Mouse (Mus musculus): ENCODE results near the gene Skp2. TPM values are rescaled to one million over a fixed set of nuclear protein-coding genes. Genes with fewer than 3 reads are reported as not detected.

The Skp2 gene
- total RNA-seq, 1 experiment: 42.7 TPM

DNA sequence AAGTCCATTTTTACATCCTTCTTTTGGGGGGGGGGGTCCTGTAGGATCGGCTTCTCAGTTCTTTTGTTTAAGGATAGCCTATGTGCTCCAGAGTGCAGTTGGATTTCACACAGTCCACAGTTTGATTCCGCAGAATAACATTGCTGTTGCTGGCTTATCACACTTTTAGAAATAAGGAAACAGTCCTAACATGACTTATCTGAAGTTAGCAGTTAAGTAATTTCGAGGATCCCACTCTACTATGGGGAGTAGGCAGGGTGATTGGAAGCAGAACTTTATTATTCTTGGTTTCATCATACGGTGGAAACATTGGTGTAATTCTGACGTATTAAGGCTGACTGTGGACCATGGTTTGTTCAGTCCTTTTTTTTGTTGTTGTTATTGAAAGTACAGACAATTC lies 64.6 kb downstream of the Skp2 start:
- no peak overlapping the region for H3K27ac ChIP-seq (ENCODE audit: insufficient read depth, low read depth, low read length, poor library complexity, severe bottlenecking)
- H3K4me1 ChIP-seq (ENCODE audit: control insufficient read depth in 2 of 2, insufficient read depth in 2 of 2, low read length in 2 of 2, poor library complexity in 1 of 2): peaks cover 8% of the 10 kb centered on the region in 2 experiments
- no peak overlapping the region for H3K9ac ChIP-seq (ENCODE audit: insufficient read depth, low read depth, low read length, poor library complexity, severe bottlenecking)
- in situ Hi-C loops (cut with MboI; ENCODE audit: low sequenced_read_pairs in 2 of 2, unreplicated experiment in 2 of 2): no loop called here
- H3K9me3 ChIP-seq (ENCODE audit: control insufficient read depth, insufficient read depth, low read depth, low read length): no peaks in the 10 kb centered on the region
- no peak for TF ChIP-seq ZNF384 (IDR thresholded peaks at IDR 0.05; ENCODE audit: low read depth, low read length)
- no peak for TF ChIP-seq ZC3H11A (IDR thresholded peaks at IDR 0.05; ENCODE audit: borderline replicate concordance, low read depth, low read length)
- TF ChIP-seq MAFK (IDR thresholded peaks at IDR 0.05; ENCODE audit: insufficient read depth, low read depth, low read length): no peak
- no peak for TF ChIP-seq HCFC1 (IDR thresholded peaks at IDR 0.05; ENCODE audit: borderline replicate concordance, insufficient read depth, low read length)
- TF ChIP-seq CHD2 (IDR thresholded peaks at IDR 0.05; ENCODE audit: low read depth, low read length): no peak
- peaks cover 10% of the 10 kb centered on the region for H3K36me3 ChIP-seq (ENCODE audit: control insufficient read depth, insufficient read depth, low read length, poor library complexity, severe bottlenecking)
- no peak for DNase-seq (ENCODE audit: low read depth, low spot score)
- H3K4me3 ChIP-seq (ENCODE audit: insufficient read depth in 1 of 2, low read depth in 1 of 2, low read length in 2 of 2, poor library complexity in 1 of 2, severe bottlenecking in 1 of 2): no peak overlapping the region

DNA sequence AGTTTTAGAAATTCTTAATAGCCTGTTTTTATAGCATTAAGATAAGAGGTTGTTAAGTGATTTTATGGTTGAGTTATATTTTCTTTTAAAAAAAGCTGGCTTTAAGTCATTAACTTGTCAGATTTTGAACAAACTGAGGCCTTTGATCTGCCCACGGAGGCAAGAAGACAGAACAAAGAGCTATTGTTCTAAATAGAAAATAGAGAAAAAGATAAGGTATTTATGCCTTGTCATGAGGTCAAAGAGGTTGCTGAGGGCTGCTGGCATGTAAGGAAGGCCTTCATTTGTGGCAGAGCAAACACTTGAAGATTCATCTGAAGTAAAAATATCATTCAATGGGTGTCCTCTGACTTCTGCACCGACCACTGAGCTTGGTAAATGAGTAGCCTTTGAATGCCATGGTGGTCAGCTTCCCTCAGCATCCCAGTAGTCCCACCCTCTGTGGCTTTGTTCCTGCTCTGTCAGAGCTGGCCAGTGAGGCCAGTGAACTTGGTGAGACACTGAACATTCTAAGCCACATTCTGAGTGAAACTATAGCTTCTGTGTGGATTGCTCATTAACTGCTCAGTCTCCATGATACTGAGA lies 66.0 kb downstream of the Skp2 start:
- in situ Hi-C loops (cut with MboI; ENCODE audit: low sequenced_read_pairs in 2 of 2, unreplicated experiment in 2 of 2): no loop called here
- TF ChIP-seq ZC3H11A (IDR thresholded peaks at IDR 0.05; ENCODE audit: borderline replicate concordance, low read depth, low read length): no peak
- TF ChIP-seq CHD2 (IDR thresholded peaks at IDR 0.05; ENCODE audit: low read depth, low read length): no peak
- no peak for TF ChIP-seq MAFK (IDR thresholded peaks at IDR 0.05; ENCODE audit: insufficient read depth, low read depth, low read length)
- TF ChIP-seq HCFC1 (IDR thresholded peaks at IDR 0.05; ENCODE audit: borderline replicate concordance, insufficient read depth, low read length): no peak
- no peak for TF ChIP-seq ZNF384 (IDR thresholded peaks at IDR 0.05; ENCODE audit: low read depth, low read length)
- no peak overlapping the region for H3K27ac ChIP-seq (ENCODE audit: insufficient read depth, low read depth, low read length, poor library complexity, severe bottlenecking)
- H3K4me3 ChIP-seq (ENCODE audit: insufficient read depth in 1 of 2, low read depth in 1 of 2, low read length in 2 of 2, poor library complexity in 1 of 2, severe bottlenecking in 1 of 2): no peak overlapping the region
- peaks cover 15% of the 10 kb centered on the region for H3K36me3 ChIP-seq (ENCODE audit: control insufficient read depth, insufficient read depth, low read length, poor library complexity, severe bottlenecking)
- no peaks in the 10 kb centered on the region for H3K9me3 ChIP-seq (ENCODE audit: control insufficient read depth, insufficient read depth, low read depth, low read length)
- H3K9ac ChIP-seq (ENCODE audit: insufficient read depth, low read depth, low read length, poor library complexity, severe bottlenecking): no peak overlapping the region
- peaks cover 8% of the 10 kb centered on the region in 2 experiments for H3K4me1 ChIP-seq (ENCODE audit: control insufficient read depth in 2 of 2, insufficient read depth in 2 of 2, low read length in 2 of 2, poor library complexity in 1 of 2)
- no peak for DNase-seq (ENCODE audit: low read depth, low spot score)

DNA sequence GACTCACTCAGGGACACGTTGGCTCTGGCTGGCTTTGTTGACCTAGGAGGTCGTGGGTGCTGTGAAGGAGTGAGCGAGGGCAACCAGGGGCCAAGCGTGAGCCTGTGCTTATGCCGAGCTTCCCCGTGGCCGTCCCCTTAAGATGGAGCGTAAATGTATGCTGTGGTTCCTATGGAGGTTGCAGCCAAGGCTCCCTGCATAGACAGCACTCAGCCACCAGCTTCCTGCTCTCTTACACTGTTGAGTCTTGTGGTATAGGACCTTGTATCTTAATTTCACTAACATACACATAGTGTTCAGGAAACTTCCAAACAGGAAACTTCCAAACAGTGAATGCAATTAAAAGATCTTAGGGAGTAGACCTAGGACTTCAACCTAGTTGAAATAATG lies 66.5 kb downstream of the Skp2 start:
- Histone ChIP-seq H3K9ac (ENCODE audit: insufficient read depth, low read depth, low read length, poor library complexity, severe bottlenecking) (no peak overlapping the region), H3K4me3 (ENCODE audit: insufficient read depth in 1 of 2, low read depth in 1 of 2, low read length in 2 of 2, poor library complexity in 1 of 2, severe bottlenecking in 1 of 2) (no peak overlapping the region), H3K27ac (ENCODE audit: insufficient read depth, low read depth, low read length, poor library complexity, severe bottlenecking) (no peak overlapping the region), H3K9me3 (ENCODE audit: control insufficient read depth, insufficient read depth, low read depth, low read length) (no peaks in the 10 kb centered on the region), H3K36me3 (ENCODE audit: control insufficient read depth, insufficient read depth, low read length, poor library complexity, severe bottlenecking) (peaks cover 15% of the 10 kb centered on the region), H3K4me1 (ENCODE audit: control insufficient read depth in 2 of 2, insufficient read depth in 2 of 2, low read length in 2 of 2, poor library complexity in 1 of 2) (peaks cover 8% of the 10 kb centered on the region in 2 experiments)
- in situ Hi-C loops (cut with MboI; ENCODE audit: low sequenced_read_pairs in 2 of 2, unreplicated experiment in 2 of 2): no loop called here
- DNase-seq (ENCODE audit: low read depth, low spot score): no peak
- no peak for TF ChIP-seq CHD2 (IDR thresholded peaks at IDR 0.05; ENCODE audit: low read depth, low read length)
- TF ChIP-seq ZC3H11A (IDR thresholded peaks at IDR 0.05; ENCODE audit: borderline replicate concordance, low read depth, low read length): no peak
- no peak for TF ChIP-seq MAFK (IDR thresholded peaks at IDR 0.05; ENCODE audit: insufficient read depth, low read depth, low read length)
- TF ChIP-seq HCFC1 (IDR thresholded peaks at IDR 0.05; ENCODE audit: borderline replicate concordance, insufficient read depth, low read length): no peak
- no peak for TF ChIP-seq ZNF384 (IDR thresholded peaks at IDR 0.05; ENCODE audit: low read depth, low read length)

DNA sequence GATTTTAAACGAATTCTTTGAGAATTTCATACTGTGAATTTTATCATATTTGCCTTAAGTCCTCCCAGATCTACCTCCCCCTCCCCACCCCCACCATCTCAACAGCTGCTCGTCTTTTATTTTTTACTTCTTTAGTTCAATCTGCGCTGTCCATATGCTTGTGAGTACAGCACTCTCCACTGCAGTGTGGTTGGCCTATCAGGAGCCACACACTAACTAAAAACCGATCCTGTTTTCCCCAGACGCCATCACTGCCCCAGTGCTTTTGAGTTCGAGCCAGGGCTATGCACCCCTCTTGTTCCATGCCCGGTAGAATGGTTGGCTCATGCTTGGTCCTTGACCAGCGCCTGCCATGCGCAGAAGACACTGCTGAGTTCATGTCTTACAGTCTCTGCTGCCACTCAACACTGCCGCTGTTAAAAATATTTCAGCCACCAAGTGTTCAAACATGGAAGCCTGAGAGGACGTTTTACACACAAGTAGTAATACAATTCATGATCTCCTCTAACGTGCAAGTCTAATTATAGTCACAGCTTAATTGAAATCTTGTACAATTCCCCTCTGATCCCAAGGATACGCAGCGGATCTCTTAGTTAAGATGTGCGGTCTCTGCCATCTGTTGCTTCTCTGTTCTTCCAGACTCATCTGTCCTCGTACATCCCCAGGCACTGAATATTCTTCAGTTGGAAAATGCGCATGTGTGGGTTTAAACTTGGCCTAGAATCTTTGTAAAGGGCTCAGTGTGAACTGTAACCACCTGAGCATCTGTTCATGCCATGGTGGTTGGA lies 67.1 kb downstream of the Skp2 start:
- no peaks in the 10 kb centered on the region for H3K9me3 ChIP-seq (ENCODE audit: control insufficient read depth, insufficient read depth, low read depth, low read length)
- H3K27ac ChIP-seq (ENCODE audit: insufficient read depth, low read depth, low read length, poor library complexity, severe bottlenecking): no peak overlapping the region
- H3K36me3 ChIP-seq (ENCODE audit: control insufficient read depth, insufficient read depth, low read length, poor library complexity, severe bottlenecking): peaks cover 11% of the 10 kb centered on the region
- no peak overlapping the region for H3K9ac ChIP-seq (ENCODE audit: insufficient read depth, low read depth, low read length, poor library complexity, severe bottlenecking)
- DNase-seq (ENCODE audit: low read depth, low spot score): no peak
- in situ Hi-C loops (cut with MboI; ENCODE audit: low sequenced_read_pairs in 2 of 2, unreplicated experiment in 2 of 2): no loop called here
- TF ChIP-seq ZNF384 (IDR thresholded peaks at IDR 0.05; ENCODE audit: low read depth, low read length): no peak
- no peak for TF ChIP-seq ZC3H11A (IDR thresholded peaks at IDR 0.05; ENCODE audit: borderline replicate concordance, low read depth, low read length)
- no peak for TF ChIP-seq MAFK (IDR thresholded peaks at IDR 0.05; ENCODE audit: insufficient read depth, low read depth, low read length)
- no peak for TF ChIP-seq HCFC1 (IDR thresholded peaks at IDR 0.05; ENCODE audit: borderline replicate concordance, insufficient read depth, low read length)
- TF ChIP-seq CHD2 (IDR thresholded peaks at IDR 0.05; ENCODE audit: low read depth, low read length): no peak
- H3K4me1 ChIP-seq (ENCODE audit: control insufficient read depth in 2 of 2, insufficient read depth in 2 of 2, low read length in 2 of 2, poor library complexity in 1 of 2): peaks cover 8% of the 10 kb centered on the region in 2 experiments
- no peak overlapping the region for H3K4me3 ChIP-seq (ENCODE audit: insufficient read depth in 1 of 2, low read depth in 1 of 2, low read length in 2 of 2, poor library complexity in 1 of 2, severe bottlenecking in 1 of 2)
